Mouse (Mus musculus): Measurements from ENCODE around the gene Abl2. TPM values are rescaled to one million over a fixed set of nuclear protein-coding genes. Genes with fewer than 3 reads are reported as not detected.
A peak's percentile ranks its signal among the peaks of the same experiment; 100 is the strongest.

Abl2 gene
- total and polyA plus RNA-seq, 2 experiments from 2014 or later, result 4.5 to 27.1 TPM

- no peak for DNase-seq (ENCODE audit: low spot score)
- H3K36me3 ChIP-seq (ENCODE audit: insufficient read depth, low read length), result no peaks in the 10 kb centered on the region
- H3K4me3 ChIP-seq (ENCODE audit: low read length), result no peak overlapping the region
- no peak overlapping the region for H3K9ac ChIP-seq (replicated peaks; ENCODE audit: low read length)
- WGBS, result 80% methylated on average over 3 of the region's 3 CpGs
- no peak for TF ChIP-seq CTCF (IDR thresholded peaks at IDR 0.05; ENCODE audit: low read depth)
- no peak overlapping the region for H3K4me2 ChIP-seq (ENCODE audit: low read depth, low read length)
- H3K9me3 ChIP-seq (ENCODE audit: low read length), result no peaks in the 10 kb centered on the region
- H3K27ac ChIP-seq, result no peak overlapping the region
- H3K4me1 ChIP-seq (ENCODE audit: insufficient read depth, low read length), result no peaks in the 10 kb centered on the region
- ATAC-seq, result no peak
- H3K27me3 ChIP-seq (ENCODE audit: insufficient read depth, low read length), result no peaks in the 10 kb centered on the region
Observed at GRCm38 (mm10) chr1:156602545-156602944, 44.0 kb downstream of the Abl2 start.

GRCm38 (mm10) chr1:156605094-156605866 is 46.7 kb downstream of the Abl2 start:
- H3K9me3 ChIP-seq (ENCODE audit: low read length), result no peaks in the 10 kb centered on the region
- H3K36me3 ChIP-seq (ENCODE audit: insufficient read depth, low read length), result no peaks in the 10 kb centered on the region
- no peaks in the 10 kb centered on the region for H3K4me1 ChIP-seq (ENCODE audit: insufficient read depth, low read length)
- H3K27me3 ChIP-seq (ENCODE audit: insufficient read depth, low read length), result no peaks in the 10 kb centered on the region
- ATAC-seq (0 out of 2 replicates have a peak, but pooled peaks have one; percentile 38), DNase-seq (ENCODE audit: low spot score) (no peak)
- H3K9ac ChIP-seq (replicated peaks; ENCODE audit: low read length), result no peak overlapping the region
- no peak for TF ChIP-seq CTCF (IDR thresholded peaks at IDR 0.05; ENCODE audit: low read depth)
- WGBS, result 79% methylated on average over 12 of the region's 12 CpGs
- H3K27ac ChIP-seq, result no peak overlapping the region
- no peak overlapping the region for H3K4me2 ChIP-seq (ENCODE audit: low read depth, low read length)
- H3K4me3 ChIP-seq (ENCODE audit: low read length), result no peak overlapping the region

- no peak for TF ChIP-seq CTCF (IDR thresholded peaks at IDR 0.05; ENCODE audit: low read depth)
- Histone ChIP-seq H3K4me1 (ENCODE audit: insufficient read depth, low read length) (no peaks in the 10 kb centered on the region), H3K36me3 (ENCODE audit: insufficient read depth, low read length) (no peaks in the 10 kb centered on the region), H3K27me3 (ENCODE audit: insufficient read depth, low read length) (no peaks in the 10 kb centered on the region), H3K9ac (replicated peaks; ENCODE audit: low read length) (no peak overlapping the region), H3K27ac (no peak overlapping the region), H3K9me3 (ENCODE audit: low read length) (no peaks in the 10 kb centered on the region), H3K4me2 (ENCODE audit: low read depth, low read length) (no peak overlapping the region), H3K4me3 (ENCODE audit: low read length) (no peak overlapping the region)
- no peak for ATAC-seq
- DNase-seq (ENCODE audit: low spot score), result no peak
- 88% methylated on average over 2 of the region's 2 CpGs for WGBS
Observed at GRCm38 (mm10) chr1:156605940-156606339, 47.4 kb downstream of the Abl2 start.

- H3K4me2 ChIP-seq (ENCODE audit: low read depth, low read length), result no peak overlapping the region
- H3K9me3 ChIP-seq (ENCODE audit: low read length), result no peaks in the 10 kb centered on the region
- no peak overlapping the region for H3K4me3 ChIP-seq (ENCODE audit: low read length)
- no peaks in the 10 kb centered on the region for H3K4me1 ChIP-seq (ENCODE audit: insufficient read depth, low read length)
- TF ChIP-seq CTCF (IDR thresholded peaks at IDR 0.05; ENCODE audit: low read depth), result no peak
- 72% methylated on average over 2 of the region's 2 CpGs for WGBS
- no peaks in the 10 kb centered on the region for H3K27me3 ChIP-seq (ENCODE audit: insufficient read depth, low read length)
- H3K9ac ChIP-seq (replicated peaks; ENCODE audit: low read length), result no peak overlapping the region
- no peak overlapping the region for H3K27ac ChIP-seq
- no peak for DNase-seq (ENCODE audit: low spot score)
- ATAC-seq, result no peak
- H3K36me3 ChIP-seq (ENCODE audit: insufficient read depth, low read length), result no peaks in the 10 kb centered on the region
Observed at GRCm38 (mm10) chr1:156608496-156608895, 49.9 kb downstream of the Abl2 start.

GRCm38 (mm10) chr1:156610257-156610656 is 51.7 kb downstream of the Abl2 start:
- WGBS, result 90% methylated on average over 1 of the region's 1 CpGs
- H3K27ac ChIP-seq, result no peak overlapping the region
- ATAC-seq (no peak), DNase-seq (ENCODE audit: low spot score) (no peak)
- H3K4me2 ChIP-seq (ENCODE audit: low read depth, low read length), result no peak overlapping the region
- no peak for TF ChIP-seq CTCF (IDR thresholded peaks at IDR 0.05; ENCODE audit: low read depth)
- no peak overlapping the region for H3K9ac ChIP-seq (replicated peaks; ENCODE audit: low read length)
- H3K36me3 ChIP-seq (ENCODE audit: insufficient read depth, low read length), result no peaks in the 10 kb centered on the region
- H3K4me3 ChIP-seq (ENCODE audit: low read length), result no peak overlapping the region
- H3K9me3 ChIP-seq (ENCODE audit: low read length), result no peaks in the 10 kb centered on the region
- H3K27me3 ChIP-seq (ENCODE audit: insufficient read depth, low read length), result no peaks in the 10 kb centered on the region
- peaks cover 8% of the 10 kb centered on the region; the same call in 1 of the 2 replicates for H3K4me1 ChIP-seq (ENCODE audit: insufficient read depth, low read length)

- no peak for TF ChIP-seq CTCF (IDR thresholded peaks at IDR 0.05; ENCODE audit: low read depth)
- Histone ChIP-seq H3K4me1 (ENCODE audit: insufficient read depth, low read length) (peaks cover 11% of the 10 kb centered on the region; the same call in 1 of the 2 replicates), H3K9ac (replicated peaks; ENCODE audit: low read length) (0 out of 2 replicates have a peak overlapping the region, but pooled peaks have one; percentile 17), H3K27ac (peak overlapping the region; percentile 83), H3K4me3 (ENCODE audit: low read length) (no peak overlapping the region), H3K9me3 (ENCODE audit: low read length) (no peaks in the 10 kb centered on the region), H3K4me2 (ENCODE audit: low read depth, low read length) (peak overlapping the region; percentile 28), H3K27me3 (ENCODE audit: insufficient read depth, low read length) (no peaks in the 10 kb centered on the region), H3K36me3 (ENCODE audit: insufficient read depth, low read length) (no peaks in the 10 kb centered on the region)
- peak; percentile 57 for DNase-seq (ENCODE audit: low spot score)
- WGBS, result 15% methylated on average over 9 of the region's 9 CpGs
- ATAC-seq, result peak; percentile 73
Observed at GRCm38 (mm10) chr1:156613855-156614530, 55.4 kb downstream of the Abl2 start.

All from hindbrain, postnatal 0 days (tissue).